Mouse (Mus musculus) kidney, postnatal 0 days (tissue): Measurements from ENCODE around the gene C330007P06Rik. TPM values are rescaled to one million over a fixed set of nuclear protein-coding genes. Genes with fewer than 3 reads are reported as not detected.

ENCODE experiments used
- ATAC-seq: fragments of 200-750 bp; cut with Nextera tagmentation; replicated peaks from 2 replicates; pipeline ENCODE4 v1.8.0; 2017; ENCODE audit warnings: low read depth, moderate number of reproducible peaks, moderate TSS enrichment, moderate library complexity; ENCODE audit not compliant: low FRiP score
- DNase-seq: peaks from one replicate; pipeline ENCODE4 v3.0.0-alpha.2; 2016; ENCODE audit warnings: low spot score
- H3K27ac ChIP-seq: fragments of 300-500 bp; sonication (generic); 2 replicates; pipeline ENCODE4 v1.5.1; 2014; ENCODE audit warnings: mild to moderate bottlenecking
- H3K27me3 ChIP-seq: fragments of 300-500 bp; sonication (generic); 2 replicates; pipeline ENCODE4 v1.6.1; 2014; ENCODE audit warnings: low read length, mixed read lengths; ENCODE audit not compliant: insufficient read depth
- H3K36me3 ChIP-seq: fragments of 300-500 bp; sonication (generic); 2 replicates; pipeline ENCODE4 v1.6.1; 2014; ENCODE audit warnings: low read length, mixed read lengths; ENCODE audit not compliant: insufficient read depth
- H3K4me1 ChIP-seq: fragments of 300-500 bp; sonication (generic); replicated peaks from 2 replicates; pipeline ENCODE4 v1.6.1; 2014; ENCODE audit warnings: antibody characterized with exemption, low read length, mixed read lengths; ENCODE audit not compliant: insufficient read depth
- H3K4me2 ChIP-seq: fragments of 300-500 bp; sonication (generic); 2 replicates; pipeline ENCODE4 v1.6.1; 2014; ENCODE audit warnings: mild to moderate bottlenecking, low read length, moderate library complexity, mixed read lengths
- H3K4me3 ChIP-seq: fragments of 300-500 bp; sonication (generic); replicated peaks from 2 replicates; pipeline ENCODE4 v1.5.1; 2014; ENCODE audit warnings: low read depth, low read length
- H3K9ac ChIP-seq: fragments of 300-500 bp; sonication (generic); 2 replicates; pipeline ENCODE4 v1.6.1; 2014; ENCODE audit warnings: low read depth, low read length
- H3K9me3 ChIP-seq: fragments of 300-500 bp; sonication (generic); replicated peaks from 2 replicates; pipeline ENCODE4 v1.6.1; 2016; ENCODE audit warnings: low read length, inconsistent platforms, mixed read lengths
- CTCF ChIP-seq: IDR thresholded peaks from 2 replicates; pipeline ENCODE4 v1.5.1; 2016; ENCODE audit warnings: antibody characterized with exemption, low read depth, mild to moderate bottlenecking, moderate library complexity
- WGBS: fragments of 180-500 bp; shearing (Covaris S2); extraction: QIAGEN DNeasy Blood & Tissue Kit; methylation state at CpG from one replicate; pipeline ENCODE4 v1.1.7; 2014; 5-methylcytosine and 5-hydroxymethylcytosine counted together
- polyA plus RNA-seq: library from polyadenylated mRNA; unstranded; fragments of >200 nt; fragmentation: Nextera tagmentation; extraction: Ambion mirVana; gene quantifications from 2 replicates; pipeline ENCODE4 v1.2.1, GENCODE M21; 2015

The C330007P06Rik gene
- polyA plus RNA-seq, 1 experiment from 2014 or later: 22.5 TPM

DNA sequence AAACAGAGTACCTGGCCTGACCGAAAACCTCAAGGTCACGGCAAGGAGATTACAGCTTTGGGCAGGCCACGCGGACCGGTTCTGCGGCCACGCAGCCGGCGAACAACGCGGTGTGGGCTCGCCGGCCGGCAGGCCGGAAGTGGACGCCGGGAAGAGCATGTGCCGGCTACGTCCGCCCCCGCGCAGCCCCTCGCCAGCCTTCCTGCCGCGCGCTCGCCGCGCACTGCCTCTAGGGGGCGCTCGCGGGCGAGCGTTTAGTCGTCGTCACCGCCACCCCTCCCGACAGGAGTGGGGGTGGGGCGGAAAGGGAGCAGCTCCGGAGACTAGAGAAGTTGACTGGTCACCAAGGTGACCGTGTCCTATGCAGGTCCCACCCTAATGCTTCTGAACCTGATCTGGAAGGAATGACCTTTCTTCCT lies 77.7 kb downstream of the C330007P06Rik start:
- H3K9me3 ChIP-seq: no peaks in the 10 kb centered on the region
- DNase-seq: peak; percentile 81
- peak overlapping the region; percentile 54 for H3K4me3 ChIP-seq
- no peaks in the 10 kb centered on the region for H3K27me3 ChIP-seq
- H3K36me3 ChIP-seq: no peaks in the 10 kb centered on the region
- peak overlapping the region; percentile 71 for H3K9ac ChIP-seq
- 27% methylated on average over 40 of the region's 41 CpGs for WGBS
- H3K27ac ChIP-seq: peak overlapping the region; percentile 90
- peak overlapping the region; percentile 54 for H3K4me2 ChIP-seq
- TF ChIP-seq CTCF: peak; percentile 82
- ATAC-seq: peak; percentile 86
- H3K4me1 ChIP-seq: no peaks in the 10 kb centered on the region

DNA sequence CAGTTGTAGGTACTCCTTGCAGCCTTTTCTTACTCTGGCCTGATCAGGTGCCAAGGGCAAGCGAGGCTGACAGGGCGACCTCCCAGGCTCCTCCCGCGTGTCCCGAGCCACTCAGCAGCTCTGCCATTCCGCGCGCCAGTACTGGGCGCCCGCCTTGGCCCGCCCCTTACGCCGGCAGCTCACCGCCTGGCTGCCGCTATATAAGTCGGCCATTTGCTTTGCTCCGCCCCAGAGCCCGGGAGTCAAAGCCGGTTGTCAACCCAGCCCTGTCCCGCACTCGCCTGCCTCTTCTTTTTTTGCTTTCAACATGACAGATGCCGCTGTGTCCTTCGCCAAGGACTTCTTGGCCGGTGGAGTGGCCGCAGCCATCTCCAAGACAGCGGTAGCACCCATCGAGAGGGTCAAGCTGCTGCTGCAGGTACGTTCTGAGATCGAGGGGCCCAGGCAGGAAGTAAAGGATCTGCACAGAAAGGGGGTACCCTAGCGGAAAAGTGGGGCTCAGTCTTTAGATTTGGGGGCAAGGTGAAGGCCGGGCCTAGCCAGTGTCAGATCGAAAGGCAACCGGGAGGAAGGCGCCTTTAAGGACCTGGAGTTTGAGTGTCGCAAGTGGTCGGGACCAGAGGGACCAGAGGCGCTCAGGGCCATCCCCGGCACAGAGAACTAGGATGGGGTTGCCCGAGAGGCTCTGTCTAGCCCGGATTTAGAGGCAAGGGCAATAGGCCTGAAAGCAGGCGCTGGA lies 78.3 kb downstream of the C330007P06Rik start, which contains the start of gene Slc25a5:
Slc25a5 (plus strand) TSS at position 228 of the 739 bp plus-strand sequence.
- WGBS: 25% methylated on average over 41 of the region's 41 CpGs
- ATAC-seq (peak; percentile 94), DNase-seq (peak; percentile 88)
- no peaks in the 10 kb centered on the region for H3K27me3 ChIP-seq
- TF ChIP-seq CTCF: no peak
- H3K4me3 ChIP-seq: peak within 1 kb of the TSS; percentile 54
- H3K36me3 ChIP-seq: no peaks in the 10 kb centered on the region
- peak within 1 kb of the TSS; percentile 90 for H3K27ac ChIP-seq
- H3K9ac ChIP-seq: peak within 1 kb of the TSS; percentile 71
- no peaks in the 10 kb centered on the region for H3K4me1 ChIP-seq
- no peaks in the 10 kb centered on the region for H3K9me3 ChIP-seq
- peak within 1 kb of the TSS; percentile 54 for H3K4me2 ChIP-seq

DNA sequence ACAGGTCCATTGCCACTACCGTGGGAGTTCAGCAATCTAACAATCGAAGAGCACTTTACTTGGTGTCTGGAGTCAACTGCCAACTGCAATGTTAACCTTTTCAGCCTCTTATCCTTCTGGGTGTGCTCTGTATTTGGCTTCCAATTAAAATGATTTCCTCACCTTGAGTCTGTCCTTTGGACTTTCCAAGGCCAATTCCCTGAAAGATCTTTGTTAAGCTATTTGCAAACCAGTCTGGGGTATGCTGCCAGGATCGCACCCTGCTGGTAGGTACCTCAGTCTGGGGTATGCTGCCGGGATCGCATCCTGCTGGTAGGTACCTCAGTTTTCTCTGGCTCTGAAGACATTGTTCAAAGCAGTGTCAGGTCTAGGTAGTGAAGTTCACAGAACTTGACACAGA lies 79.3 kb downstream of the C330007P06Rik start:
- H3K4me2 ChIP-seq: no peak overlapping the region
- no peak overlapping the region for H3K9ac ChIP-seq
- no peak overlapping the region for H3K4me3 ChIP-seq
- no peaks in the 10 kb centered on the region for H3K36me3 ChIP-seq
- H3K9me3 ChIP-seq: no peaks in the 10 kb centered on the region
- no peaks in the 10 kb centered on the region for H3K4me1 ChIP-seq
- no peak for ATAC-seq
- DNase-seq: no peak
- 75% methylated on average over 5 of the region's 5 CpGs for WGBS
- peak; percentile 2; the same call in 1 of the 2 replicates for TF ChIP-seq CTCF
- no peaks in the 10 kb centered on the region for H3K27me3 ChIP-seq
- no peak overlapping the region for H3K27ac ChIP-seq

DNA sequence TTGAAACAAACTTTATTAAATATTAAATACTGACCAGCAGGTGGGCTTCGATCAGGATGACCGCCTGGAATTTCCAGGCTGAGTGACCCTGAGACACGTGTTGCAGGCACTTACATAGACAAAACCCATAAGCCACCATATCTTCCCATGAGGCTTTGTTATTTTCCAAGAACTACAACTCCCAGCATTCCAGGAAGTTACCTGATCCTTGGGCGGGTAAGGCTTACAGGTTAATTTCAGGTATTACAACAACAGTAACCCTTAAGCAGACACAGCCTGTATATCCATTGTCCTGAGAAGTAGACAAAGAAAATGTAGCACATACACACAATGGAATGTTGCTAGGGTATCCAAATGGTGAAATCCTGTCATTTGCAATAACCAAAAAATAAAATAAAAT lies 84.6 kb downstream of the C330007P06Rik start:
- Histone ChIP-seq H3K9ac (no peak overlapping the region), H3K36me3 (no peaks in the 10 kb centered on the region), H3K4me3 (no peak overlapping the region), H3K27me3 (no peaks in the 10 kb centered on the region), H3K9me3 (no peaks in the 10 kb centered on the region), H3K27ac (no peak overlapping the region), H3K4me1 (no peaks in the 10 kb centered on the region), H3K4me2 (no peak overlapping the region)
- no peak for ATAC-seq
- no peak for TF ChIP-seq CTCF
- no peak for DNase-seq
- whole genome bisulfite sequencing: 70% methylated on average over 4 of the region's 4 CpGs

DNA sequence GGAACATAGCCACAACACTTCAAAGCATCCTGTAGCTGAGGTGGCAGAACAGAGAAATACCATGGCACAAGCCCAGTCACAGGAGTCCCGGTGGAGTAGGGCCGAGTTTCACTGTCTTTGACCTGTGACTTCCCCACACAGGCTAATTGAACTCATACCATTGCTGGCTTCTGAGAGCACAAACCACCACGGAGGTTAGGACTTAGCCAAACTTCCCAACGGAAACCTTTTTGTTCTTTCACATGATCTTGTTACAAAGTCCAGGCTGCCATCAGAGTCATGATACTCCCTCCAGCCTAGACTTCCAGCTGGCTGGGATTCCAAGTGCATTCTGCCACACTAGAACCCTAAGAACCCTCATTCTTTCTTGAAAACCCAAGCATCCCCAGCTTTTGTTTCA lies 96.2 kb downstream of the C330007P06Rik start:
- H3K4me1 ChIP-seq: no peaks in the 10 kb centered on the region
- no peak overlapping the region for H3K27ac ChIP-seq
- no peak overlapping the region for H3K4me2 ChIP-seq
- no peak overlapping the region for H3K4me3 ChIP-seq
- no peaks in the 10 kb centered on the region for H3K27me3 ChIP-seq
- WGBS: 74% methylated on average over 4 of the region's 4 CpGs
- no peak for TF ChIP-seq CTCF
- no peaks in the 10 kb centered on the region for H3K36me3 ChIP-seq
- DNase-seq (no peak), ATAC-seq (no peak)
- no peak overlapping the region for H3K9ac ChIP-seq
- no peaks in the 10 kb centered on the region for H3K9me3 ChIP-seq

DNA sequence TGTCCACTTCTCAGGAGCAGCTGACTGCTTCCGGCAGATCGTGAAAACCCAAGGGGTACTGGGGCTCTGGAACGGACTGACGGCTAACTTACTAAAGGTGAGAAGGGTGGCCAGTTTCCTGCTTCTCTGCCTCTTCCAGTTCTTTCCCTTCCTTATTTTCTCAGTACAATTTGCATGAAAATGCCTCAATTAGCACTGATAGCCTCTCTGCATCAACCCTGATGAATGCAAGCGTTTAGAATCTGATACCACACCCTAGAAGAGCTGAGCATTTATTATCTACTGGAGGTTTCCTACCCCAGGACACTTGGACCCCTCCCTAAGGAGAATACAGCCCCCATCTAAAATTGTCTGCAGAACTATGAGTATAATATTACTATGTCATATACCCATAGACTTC lies 98.4 kb downstream of the C330007P06Rik start:
- Histone ChIP-seq H3K27ac (no peak overlapping the region), H3K4me2 (no peak overlapping the region), H3K4me1 (no peaks in the 10 kb centered on the region), H3K9me3 (no peaks in the 10 kb centered on the region), H3K9ac (no peak overlapping the region), H3K4me3 (no peak overlapping the region), H3K27me3 (no peaks in the 10 kb centered on the region), H3K36me3 (no peaks in the 10 kb centered on the region)
- whole genome bisulfite sequencing: 89% methylated on average over 5 of the region's 5 CpGs
- DNase-seq (no peak), ATAC-seq (no peak)
- no peak for TF ChIP-seq CTCF

Other genes with a start within 250 kb of the C330007P06Rik start
- gene Akap17b, start 228.7 kb downstream of the C330007P06Rik start, polyA plus RNA-seq: 2.8 and 3.5 TPM in 2 replicates
- gene Slc25a43, start 130.5 kb downstream of the C330007P06Rik start, polyA plus RNA-seq: 2.9 and 3.9 TPM in 2 replicates
- 1,543 and 1,561 TPM in 2 replicates for gene Slc25a5, start 78.5 kb downstream of the C330007P06Rik start, polyA plus RNA-seq
- 157 and 163 TPM in 2 replicates for gene Ube2a, start 211 bp downstream of the C330007P06Rik start, polyA plus RNA-seq
- gene Nkrf, start 28.8 kb upstream of the C330007P06Rik start, polyA plus RNA-seq: 1.4 and 1.6 TPM in 2 replicates
- 12.3 and 13.1 TPM in 2 replicates for gene Sept6, start 117.7 kb upstream of the C330007P06Rik start, polyA plus RNA-seq
- gene Sowahd, start 174.7 kb upstream of the C330007P06Rik start, polyA plus RNA-seq: 0.11 TPM in 1 of 2 replicates, not detected in the other
- 703 and 903 TPM in 2 replicates for gene Rpl39, start 211.3 kb upstream of the C330007P06Rik start, polyA plus RNA-seq
- gene Upf3b, start 236.2 kb upstream of the C330007P06Rik start, polyA plus RNA-seq: 17.2 TPM in 2 replicates